Mouse (Mus musculus): ENCODE measurements around the gene Dab1. TPM values are rescaled to one million over a fixed set of nuclear protein-coding genes. Genes with fewer than 3 reads are reported as not detected.

Dab1 gene
- total RNA-seq, 2 experiments from 2014 or later, result 0.57 to 1.2 TPM

- no peak for DNase-seq
These were observed 650.4 kb downstream of the Dab1 start for GRCm38 (mm10) chr4:104269422-104270172.

GRCm38 (mm10) chr4:104270173-104270557, 651.0 kb downstream of the Dab1 start:
- no peak for DNase-seq

DNA sequence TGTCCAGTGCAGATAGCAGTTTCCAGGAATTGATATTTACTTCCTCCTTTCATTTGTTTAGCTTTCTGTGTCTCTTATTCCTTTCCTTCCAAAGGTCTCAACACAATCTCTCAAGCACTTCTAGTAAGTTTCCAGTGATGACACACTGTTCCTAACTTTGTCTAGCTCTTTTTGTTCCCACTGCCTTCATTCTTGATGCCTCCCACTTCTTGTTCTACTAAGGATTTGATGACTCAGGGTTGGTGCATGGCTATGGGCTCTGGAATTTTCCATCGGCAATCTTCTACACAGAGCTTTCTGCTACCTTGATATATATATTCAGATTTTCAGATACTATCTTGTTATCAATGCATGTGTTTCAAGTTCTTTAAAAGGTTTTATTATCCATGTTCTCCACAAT, 656.1 kb downstream of the Dab1 start:
- DNase-seq, result no peak

DNA sequence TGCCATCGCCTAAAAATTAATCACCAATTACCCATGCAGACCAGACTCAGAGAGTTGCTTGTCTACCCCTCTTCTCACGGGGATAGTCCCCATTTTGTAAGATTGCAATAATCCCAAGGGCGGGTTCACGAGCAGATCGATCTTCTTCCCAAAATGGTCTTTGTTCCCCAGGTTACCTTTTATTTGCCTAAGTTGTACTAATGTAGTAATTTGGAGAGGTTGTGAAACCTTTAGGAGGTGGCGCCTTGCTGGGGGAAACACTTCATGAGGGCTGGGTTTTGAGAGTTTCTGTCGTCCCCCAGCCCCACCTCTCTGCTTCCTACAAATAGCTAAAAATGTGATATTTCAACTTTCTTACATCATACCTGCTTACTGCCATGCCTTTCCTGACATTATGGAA, 657.8 kb downstream of the Dab1 start:
- DNase-seq, result no peak

DNA sequence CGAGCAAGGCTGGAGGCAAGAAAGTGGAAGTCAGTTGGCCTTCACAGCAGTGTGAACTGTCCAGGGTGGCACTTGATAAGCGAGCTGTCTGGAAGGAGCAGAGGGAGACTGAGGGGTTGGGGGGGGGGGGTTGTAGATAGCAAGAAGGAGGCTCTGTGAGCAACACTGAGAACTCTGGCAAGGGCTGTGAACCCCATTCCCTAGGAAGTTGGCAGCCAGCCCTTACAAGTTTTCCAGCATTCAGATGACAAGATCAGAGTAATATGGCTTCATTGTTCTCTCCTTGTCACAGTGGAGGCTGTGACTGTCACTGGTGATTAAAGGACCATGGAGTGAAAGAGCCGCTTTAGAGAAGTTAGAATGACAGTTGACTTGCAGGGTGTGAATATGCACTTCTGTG, 662.4 kb downstream of the Dab1 start:
- no peak for DNase-seq

DNA sequence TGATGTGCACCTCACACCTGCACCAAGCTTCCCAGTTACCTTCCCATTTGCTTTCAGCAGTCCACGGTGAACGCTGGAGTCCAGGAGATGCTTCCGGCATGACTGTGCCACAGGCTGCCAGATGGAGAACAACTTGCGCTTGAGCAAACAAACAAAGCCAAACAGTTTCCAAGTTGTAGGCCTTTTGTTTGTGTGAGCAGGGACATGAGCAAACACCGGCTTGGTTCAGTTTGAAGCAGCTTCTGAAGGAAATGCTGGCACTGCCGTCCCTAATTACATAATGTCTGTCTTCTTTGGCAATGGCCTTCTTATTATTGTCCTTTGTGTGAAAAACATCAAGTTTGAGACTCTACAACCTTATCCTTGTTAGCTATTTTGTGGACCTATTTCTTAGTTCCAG, 664.7 kb downstream of the Dab1 start:
- DNase-seq, result no peak

GRCm38 (mm10) chr4:104288401-104288800, 669.2 kb downstream of the Dab1 start:
- no peak for DNase-seq

DNA sequence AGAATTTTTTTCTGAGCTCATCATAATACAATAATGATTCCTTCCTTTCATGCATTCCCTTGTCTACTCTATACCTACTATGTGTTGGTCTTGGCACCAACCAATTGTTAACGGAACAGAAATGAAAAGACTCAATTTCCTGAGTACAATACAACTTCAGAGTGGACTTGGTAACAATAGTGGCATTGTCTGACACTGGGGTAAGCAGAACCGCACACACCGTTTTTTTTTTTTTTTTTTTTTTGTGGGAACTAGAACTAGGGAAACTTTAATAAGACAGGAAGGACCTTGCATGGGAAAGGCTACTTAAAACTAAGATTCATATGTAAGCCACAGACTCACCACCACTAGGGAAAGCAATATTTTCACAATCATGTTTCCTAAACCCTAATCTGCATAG, 682.6 kb downstream of the Dab1 start:
- DNase-seq, result no peak

GRCm38 (mm10) chr4:104302996-104303652, 684.0 kb downstream of the Dab1 start:
- no peak for DNase-seq

GRCm38 (mm10) chr4:104307781-104308180, 688.6 kb downstream of the Dab1 start:
- DNase-seq, result no peak

GRCm38 (mm10) chr4:104326221-104326620, 707.1 kb downstream of the Dab1 start:
- no peak for DNase-seq

DNA sequence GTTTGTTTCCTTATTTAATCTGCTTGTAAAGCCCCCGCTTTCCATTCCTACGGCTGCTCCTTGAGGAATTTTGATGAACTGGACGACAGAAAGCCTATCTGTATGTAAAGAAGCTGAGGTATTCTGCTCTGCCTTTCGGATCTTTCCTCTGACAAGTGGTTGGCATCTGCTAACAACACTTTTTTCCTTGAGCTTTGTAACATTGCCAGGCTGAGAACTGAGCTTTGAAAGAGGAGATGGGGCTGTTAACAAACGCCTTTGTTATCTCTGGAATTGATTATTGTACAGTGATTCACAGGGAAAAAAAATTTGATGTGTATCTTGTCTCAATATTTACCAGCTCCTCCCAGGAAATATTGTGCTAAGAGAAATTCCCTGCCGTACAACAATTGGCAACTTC, 712.7 kb downstream of the Dab1 start:
- no peak for DNase-seq

DNA sequence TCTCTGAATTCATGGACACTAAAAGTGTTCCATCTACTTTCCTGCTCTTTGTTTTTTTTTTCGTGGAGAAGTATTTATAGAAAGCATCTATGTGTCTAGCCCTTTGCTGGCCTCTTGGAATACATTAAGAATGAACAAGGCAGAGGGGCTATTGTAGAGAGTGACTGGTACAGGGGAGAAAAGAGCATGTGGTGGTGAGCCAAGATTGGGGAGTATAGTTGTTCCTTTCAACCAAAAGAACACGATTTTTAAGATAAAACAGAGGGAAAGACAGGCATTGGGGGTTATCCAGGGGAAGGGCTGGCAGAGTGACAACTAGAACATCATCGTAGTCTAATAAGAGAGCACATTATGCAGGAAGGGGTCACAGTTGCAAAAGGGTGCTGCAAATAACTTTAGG, 713.2 kb downstream of the Dab1 start:
- no peak for DNase-seq

DNA sequence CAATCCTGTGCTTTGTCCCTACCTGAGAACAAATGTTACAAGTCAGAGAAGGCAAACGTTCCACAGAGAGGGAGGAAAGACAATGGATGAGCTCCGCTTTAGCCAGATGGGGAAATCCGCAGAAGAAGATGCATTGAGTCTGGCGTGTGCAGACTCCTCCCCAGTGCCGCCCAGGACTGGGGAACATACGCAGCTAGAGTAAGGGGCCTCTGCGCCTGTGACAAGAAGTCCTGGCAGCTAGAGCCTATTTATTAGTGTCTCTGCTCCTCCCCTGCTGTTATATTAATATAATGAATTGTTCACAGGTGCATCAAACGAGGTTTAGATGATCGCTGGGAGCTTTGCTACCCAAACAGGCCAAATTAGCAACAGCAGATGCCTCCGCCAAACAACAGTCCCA, 718.1 kb downstream of the Dab1 start:
- DNase-seq, result no peak

- no peak for DNase-seq
These were observed 719.2 kb downstream of the Dab1 start for GRCm38 (mm10) chr4:104338382-104338781.

GRCm38 (mm10) chr4:104361345-104361744, 742.2 kb downstream of the Dab1 start:
- DNase-seq, result no peak

DNA sequence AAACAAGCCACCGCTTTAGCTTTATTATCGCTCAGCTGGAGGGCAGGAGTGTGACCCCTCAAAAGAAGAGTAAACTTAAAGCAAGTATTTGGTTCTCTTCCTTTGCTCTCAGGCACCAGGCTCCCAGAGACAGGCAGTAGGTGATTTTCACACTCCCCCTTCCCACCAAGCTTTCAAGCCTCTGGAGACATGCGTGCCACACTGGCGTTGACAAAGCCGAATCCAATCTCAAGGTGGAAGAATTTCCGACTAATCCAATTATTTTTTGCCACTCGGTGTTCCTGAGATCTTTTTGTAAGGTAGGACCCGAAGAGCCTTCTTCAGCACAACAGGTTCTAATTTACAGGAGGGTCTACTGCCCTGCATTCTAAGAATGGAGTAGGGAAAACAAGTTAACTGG, 747.3 kb downstream of the Dab1 start:
- no peak for DNase-seq

- peak; percentile 72 for DNase-seq
These were observed 748.0 kb downstream of the Dab1 start for GRCm38 (mm10) chr4:104366894-104367740.

DNA sequence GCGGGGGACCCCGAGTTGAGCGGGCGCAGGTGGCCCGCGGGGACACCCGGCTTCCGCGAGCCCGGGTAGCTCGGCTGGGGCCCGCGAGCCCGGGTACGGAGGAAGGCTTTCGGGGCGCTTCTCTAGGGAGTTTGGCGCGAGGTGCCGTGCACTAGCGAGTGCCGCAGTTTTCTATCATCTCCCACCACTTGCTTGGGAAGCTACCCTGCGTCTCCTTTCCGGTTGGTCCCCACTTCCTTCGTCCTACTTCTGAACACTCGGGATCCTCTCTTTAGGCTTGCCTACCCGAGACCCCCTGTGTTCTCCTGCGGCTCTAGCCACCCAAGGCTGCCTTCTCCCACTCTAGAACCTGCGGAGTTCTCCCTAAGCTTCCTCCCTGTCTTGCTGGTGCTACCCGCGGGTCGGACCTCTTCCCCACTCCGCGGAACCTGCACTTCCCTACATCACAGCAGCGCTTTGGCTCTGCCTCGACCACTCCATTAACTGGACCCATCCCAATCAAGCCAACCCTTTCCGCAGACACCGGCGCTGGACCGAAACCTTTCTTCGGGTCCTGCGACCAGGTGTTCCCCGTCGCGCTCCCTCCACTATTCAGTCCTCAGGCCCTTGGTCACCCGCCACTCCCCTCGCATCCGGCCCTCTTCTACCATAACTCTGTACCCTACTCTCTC, 748.7 kb downstream of the Dab1 start:
- DNase-seq, result peak; percentile 3

DNA sequence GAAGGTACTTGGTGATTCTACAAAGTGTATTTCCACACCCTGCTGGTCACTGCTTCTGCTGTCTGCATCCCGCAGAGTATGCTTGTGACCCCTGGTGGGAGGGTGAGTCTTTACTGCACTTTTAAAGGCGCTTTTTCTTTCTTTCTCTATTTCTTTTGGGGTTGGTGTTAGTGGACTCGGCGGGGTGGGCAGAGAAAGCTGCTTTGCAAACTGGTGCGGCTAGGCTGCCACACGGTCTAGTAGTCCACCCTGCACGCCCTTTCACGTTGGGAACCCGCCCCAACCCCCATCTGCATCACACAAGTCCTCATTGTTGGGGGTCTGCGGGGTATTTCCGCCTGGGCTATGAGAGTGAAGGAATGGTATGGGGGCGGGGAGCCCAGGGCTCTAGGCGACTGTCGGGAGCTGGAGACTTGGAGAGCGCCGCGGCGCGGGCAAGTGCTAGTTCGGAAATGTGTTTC, 749.4 kb downstream of the Dab1 start:
- peak; percentile 5 for DNase-seq

DNA sequence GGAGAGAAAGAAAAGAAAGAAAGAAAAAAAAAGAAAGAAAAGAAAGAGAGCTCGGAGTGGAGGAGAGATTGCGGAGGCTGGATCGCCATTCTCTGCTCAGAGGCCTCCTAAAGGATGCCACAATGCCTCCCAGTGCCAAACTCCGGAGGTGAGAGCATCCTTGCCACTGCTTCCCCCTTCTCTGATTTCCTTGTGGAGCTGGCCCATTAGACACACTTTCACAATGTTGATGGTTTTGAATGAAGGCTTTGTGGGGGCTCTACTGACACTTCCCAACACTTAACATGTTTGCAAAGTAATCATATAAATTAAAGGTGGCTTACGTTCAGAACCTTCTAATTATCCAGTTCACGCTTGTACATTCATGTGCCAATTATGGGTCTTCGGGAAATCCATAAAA, 749.9 kb downstream of the Dab1 start:
- DNase-seq, result no peak

DNA sequence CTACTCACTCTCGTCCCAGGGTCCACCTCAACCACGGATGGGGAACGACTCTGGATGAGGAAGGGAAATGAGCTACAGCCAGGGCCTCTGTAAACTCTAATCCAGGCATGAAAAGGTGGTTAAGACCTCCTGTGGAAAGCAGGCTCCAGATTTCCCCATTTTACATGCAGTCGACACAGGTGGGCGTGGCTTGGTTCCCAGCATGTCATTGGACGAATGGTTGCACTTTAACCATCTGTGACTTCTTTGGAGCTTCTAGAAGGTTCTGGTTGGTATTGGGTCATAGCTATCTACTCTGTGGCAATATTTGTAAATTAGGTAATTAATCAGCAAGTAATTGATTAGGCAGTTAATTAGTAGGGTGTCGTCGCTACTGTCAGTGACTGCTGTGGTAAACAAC, 752.0 kb downstream of the Dab1 start:
- no peak for DNase-seq

DNA sequence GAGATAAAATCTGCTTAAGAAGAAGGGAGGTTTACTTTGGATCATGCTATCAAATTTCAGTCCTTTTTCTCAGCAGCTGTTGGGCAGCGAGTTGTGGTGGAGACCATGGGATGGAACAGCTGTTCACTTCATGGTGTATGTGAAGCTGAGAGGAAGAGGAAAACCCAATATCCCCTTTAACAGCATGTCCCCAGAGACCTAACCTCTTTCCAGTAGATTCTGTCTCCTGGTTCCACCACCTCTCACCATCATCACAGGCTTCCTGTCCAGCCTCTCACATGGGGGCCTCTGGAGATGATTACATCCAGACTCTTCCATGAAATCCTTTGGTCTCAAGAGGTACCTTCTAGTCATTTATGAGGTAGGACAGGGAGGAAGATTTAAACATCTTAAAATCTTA, 755.0 kb downstream of the Dab1 start:
- no peak for DNase-seq

Measured in adrenal gland, postnatal 10 days (tissue).